Mouse (Mus musculus): ENCODE data around the gene Sppl3.

GRCm38 (mm10) chr5:115018813-115019212, 7.9 kb downstream of the Sppl3 start:
- TF ChIP-seq POLR2A (IDR thresholded peaks at IDR 0.05; ENCODE audit: extremely low read depth, insufficient read depth, low read length) (no peak), CTCF (IDR thresholded peaks at IDR 0.05; ENCODE audit: extremely low read depth, insufficient read depth, low read length) (no peak)
